Mouse (Mus musculus) forebrain, postnatal 0 days (tissue): Measurements from ENCODE around the gene Slfn14. TPM values are rescaled to one million over a fixed set of nuclear protein-coding genes. Genes with fewer than 3 reads are reported as not detected.
A peak's percentile ranks its signal among the peaks of the same experiment; 100 is the strongest.

Source experiments
- ATAC-seq: fragments of 200-750 bp; cut with Nextera tagmentation; 2 replicates; pipeline ENCODE4 v1.8.0; 2017; ENCODE audit warnings: mild to moderate bottlenecking, moderate library complexity
- DNase-seq: peaks from one replicate; pipeline ENCODE4 v3.0.0-alpha.2; 2015
- H3K27ac ChIP-seq: fragments of 300-500 bp; sonication (generic); 2 replicates; pipeline ENCODE4 v1.5.1; 2014; ENCODE audit warnings: low read depth, mild to moderate bottlenecking, antibody characterized with exemption, low read length, moderate library complexity, mixed read lengths
- H3K27me3 ChIP-seq: fragments of 300-500 bp; sonication (generic); 2 replicates; pipeline ENCODE4 v1.6.1; 2014; ENCODE audit warnings: mild to moderate bottlenecking, low read length, mixed read lengths; ENCODE audit not compliant: insufficient read depth
- H3K36me3 ChIP-seq: fragments of 300-500 bp; sonication (generic); 2 replicates; pipeline ENCODE4 v1.6.1; 2014; ENCODE audit warnings: mild to moderate bottlenecking, moderate library complexity; ENCODE audit not compliant: insufficient read depth
- H3K4me1 ChIP-seq: fragments of 300-500 bp; sonication (generic); 2 replicates; pipeline ENCODE4 v1.6.1; 2014; ENCODE audit warnings: antibody characterized with exemption; ENCODE audit not compliant: insufficient read depth
- H3K4me2 ChIP-seq: fragments of 300-500 bp; sonication (generic); 2 replicates; pipeline ENCODE4 v1.6.1; 2014; ENCODE audit warnings: low read depth, mild to moderate bottlenecking, moderate library complexity
- H3K4me3 ChIP-seq: fragments of 300-500 bp; sonication (generic); 2 replicates; pipeline ENCODE4 v1.5.1; 2014; ENCODE audit warnings: low read depth, low read length, mixed read lengths
- H3K9ac ChIP-seq: fragments of 300-500 bp; sonication (generic); 2 replicates; pipeline ENCODE4 v1.6.1; 2014; ENCODE audit warnings: mild to moderate bottlenecking
- H3K9me3 ChIP-seq: fragments of 300-500 bp; sonication (generic); 2 replicates; pipeline ENCODE4 v1.6.1; 2016; ENCODE audit warnings: low read length
- CTCF ChIP-seq: sonication (generic); IDR thresholded peaks from 2 replicates; pipeline ENCODE4 v1.5.1; 2016; ENCODE audit warnings: antibody characterized with exemption, control low read depth, low read depth
- WGBS: fragments of 180-500 bp; shearing (Covaris S2); extraction: QIAGEN DNeasy Blood & Tissue Kit; methylation state at CpG from one replicate; pipeline ENCODE4 v1.1.7; 2014; 5-methylcytosine and 5-hydroxymethylcytosine counted together
- polyA plus RNA-seq: library from polyadenylated mRNA; unstranded; fragments of >200 nt; fragmentation: Nextera tagmentation; extraction: Ambion mirVana; gene quantifications from 2 replicates; pipeline ENCODE4 v1.2.1, GENCODE M21; 2015
- total RNA-seq: library from RNA; depleted of rRNA; stranded (reverse); fragments of >200 nt; gene quantifications from 2 replicates; pipeline ENCODE4 v1.2.3, GENCODE M21; 2014

The Slfn14 gene
- total and polyA plus RNA-seq, 2 experiments from 2014 or later = not detected

DNA sequence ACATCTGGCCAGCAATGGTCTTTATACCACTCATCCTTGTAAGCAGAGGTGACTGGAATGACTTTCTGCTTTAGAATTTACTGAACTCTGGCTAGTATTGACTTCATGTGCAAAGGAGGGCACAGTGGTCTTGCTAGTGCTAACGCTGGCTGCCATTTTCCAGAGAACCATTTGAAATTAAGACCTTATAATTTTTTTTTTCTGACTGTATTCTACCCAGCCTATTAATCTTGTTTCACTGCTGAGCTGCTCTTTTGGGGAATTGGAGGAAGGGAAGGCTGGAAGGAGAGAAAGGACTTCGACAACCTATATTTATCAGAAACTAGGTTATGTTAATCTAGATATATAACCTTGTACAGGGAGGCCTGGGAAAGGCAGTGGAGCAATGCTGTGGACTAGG, 18.0 kb upstream of the Slfn14 start:
- Histone ChIP-seq H3K9ac (peak overlapping the region; percentile 93; the same call in 1 of the 2 replicates), H3K36me3 (peaks cover 10% of the 10 kb centered on the region; the same call in 1 of the 2 replicates), H3K27me3 (no peaks in the 10 kb centered on the region), H3K4me2 (peak overlapping the region; percentile 52), H3K4me1 (peaks cover 16% of the 10 kb centered on the region; the same call in 1 of the 2 replicates), H3K27ac (no peak overlapping the region), H3K9me3 (no peaks in the 10 kb centered on the region), H3K4me3 (no peak overlapping the region)
- 86% methylated on average over 2 of the region's 2 CpGs for WGBS
- no peak for TF ChIP-seq CTCF
- DNase-seq = no peak
- no peak for ATAC-seq

DNA sequence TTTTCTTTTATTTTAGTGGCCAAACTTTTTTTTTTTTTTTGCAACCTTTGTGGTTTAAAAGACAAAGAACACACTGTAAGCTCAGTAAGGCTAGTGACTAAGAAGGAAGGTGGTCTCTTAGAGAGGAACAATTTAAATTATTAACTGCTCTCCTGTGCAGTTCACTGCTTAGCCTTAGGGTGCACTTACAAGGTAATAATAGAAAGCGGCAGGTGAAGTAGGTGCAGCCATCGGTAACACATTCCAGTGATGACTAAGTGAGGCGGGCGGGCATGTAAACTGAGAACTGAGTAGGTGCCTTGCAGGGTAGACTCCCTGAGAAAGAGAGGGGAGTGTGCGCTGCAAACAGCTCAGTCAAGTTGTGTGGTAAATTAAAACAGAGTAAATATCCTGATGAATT, 17.2 kb upstream of the Slfn14 start:
- H3K36me3 ChIP-seq = peaks cover 8% of the 10 kb centered on the region; the same call in 1 of the 2 replicates
- peak overlapping the region; percentile 52 for H3K4me2 ChIP-seq
- H3K27me3 ChIP-seq = no peaks in the 10 kb centered on the region
- DNase-seq (no peak), ATAC-seq (no peak)
- no peak for TF ChIP-seq CTCF
- H3K27ac ChIP-seq = no peak overlapping the region
- 64% methylated on average over 5 of the region's 5 CpGs for WGBS
- H3K4me3 ChIP-seq = peak overlapping the region; percentile 98
- H3K9me3 ChIP-seq = no peaks in the 10 kb centered on the region
- H3K9ac ChIP-seq = peak overlapping the region; percentile 93
- peaks cover 16% of the 10 kb centered on the region; the same call in 1 of the 2 replicates for H3K4me1 ChIP-seq

DNA sequence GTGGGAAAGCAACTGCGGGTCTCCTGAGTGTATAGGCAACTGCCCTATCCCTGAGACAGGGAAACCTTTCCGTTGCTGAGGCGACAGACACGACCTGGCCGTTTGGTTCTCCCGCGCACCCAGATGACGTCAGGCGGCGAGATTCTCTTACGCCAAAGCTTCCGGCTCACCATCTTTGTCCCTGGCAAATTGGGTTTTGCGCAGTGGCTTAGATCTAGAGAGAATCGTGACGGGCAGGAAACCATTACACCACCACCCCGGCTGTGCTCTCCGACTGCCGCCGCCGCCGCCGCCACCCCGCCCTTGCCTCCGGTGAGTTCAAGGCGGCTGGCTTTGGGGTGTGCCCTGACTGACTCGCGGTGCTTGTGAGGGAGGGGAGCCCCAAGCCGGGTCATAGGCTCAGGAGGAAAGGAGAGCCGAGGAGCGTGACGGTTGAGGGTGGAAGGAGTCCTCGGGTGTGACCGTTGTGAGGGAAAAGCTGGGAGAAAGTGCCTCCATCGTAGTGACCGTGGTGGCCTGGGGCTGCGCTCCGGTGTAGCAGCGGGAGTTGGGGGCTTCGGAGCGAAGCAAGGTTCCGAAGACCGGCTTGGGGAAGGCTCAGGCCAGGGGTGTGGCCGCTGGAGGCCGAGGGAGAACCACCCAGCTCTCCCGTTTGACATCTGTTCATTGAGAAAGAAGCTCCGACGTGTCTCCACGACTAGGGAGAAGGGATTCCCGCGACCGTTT, 16.2 kb upstream of the Slfn14 start, which contains the start of gene Pex12:
Gene Pex12, minus strand, starts transcription at position 61 of the 726 bp plus-strand sequence.
- peak within 1 kb of the TSS; percentile 98 for H3K27ac ChIP-seq
- no peaks in the 10 kb centered on the region for H3K36me3 ChIP-seq
- H3K4me2 ChIP-seq = peak within 1 kb of the TSS; percentile 52
- DNase-seq = peak; percentile 98
- ATAC-seq = peak; percentile 86
- peak within 1 kb of the TSS; percentile 98 for H3K4me3 ChIP-seq
- peaks cover 23% of the 10 kb centered on the region for H3K4me1 ChIP-seq
- no peaks in the 10 kb centered on the region for H3K9me3 ChIP-seq
- H3K9ac ChIP-seq = peak within 1 kb of the TSS; percentile 93
- TF ChIP-seq CTCF = no peak
- WGBS = under 1% methylated on average over 51 of the region's 51 CpGs
- H3K27me3 ChIP-seq = no peaks in the 10 kb centered on the region

- H3K4me1 ChIP-seq = peaks cover 23% of the 10 kb centered on the region
- 7% methylated on average over 10 of the region's 10 CpGs for WGBS
- no peak for ATAC-seq
- peak overlapping the region; percentile 98 for H3K4me3 ChIP-seq
- peak overlapping the region; percentile 98 for H3K27ac ChIP-seq
- H3K9ac ChIP-seq = peak overlapping the region; percentile 93
- no peaks in the 10 kb centered on the region for H3K27me3 ChIP-seq
- no peaks in the 10 kb centered on the region for H3K36me3 ChIP-seq
- peak; percentile 34; the same call in 1 of the 2 replicates for TF ChIP-seq CTCF
- H3K9me3 ChIP-seq = no peaks in the 10 kb centered on the region
- DNase-seq = no peak
- H3K4me2 ChIP-seq = peak overlapping the region; percentile 52
Observed at GRCm38 (mm10) chr11:83302124-83302523, 15.6 kb upstream of the Slfn14 start.

DNA sequence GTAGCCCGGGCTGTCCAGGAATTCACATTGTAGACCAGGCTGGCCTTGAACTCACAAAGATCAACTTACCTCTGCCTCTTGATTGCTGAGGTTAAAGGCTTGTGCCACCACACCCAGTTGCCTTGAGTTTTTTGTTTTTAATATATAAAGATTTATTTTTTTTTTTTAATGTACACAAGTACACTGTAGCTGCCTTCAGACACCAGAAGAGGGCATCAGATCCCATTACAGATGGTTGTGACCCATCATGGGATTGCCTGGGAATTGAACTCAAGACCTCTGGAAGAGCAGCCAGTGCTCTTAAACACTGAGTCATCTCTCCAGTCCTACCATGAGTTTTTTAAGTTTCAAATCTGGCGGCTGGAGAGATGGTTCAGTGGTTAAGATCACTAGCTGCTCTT, 14.9 kb upstream of the Slfn14 start:
- Histone ChIP-seq H3K4me3 (no peak overlapping the region), H3K4me2 (no peak overlapping the region), H3K27me3 (no peaks in the 10 kb centered on the region), H3K9me3 (no peaks in the 10 kb centered on the region), H3K36me3 (no peaks in the 10 kb centered on the region), H3K4me1 (peaks cover 23% of the 10 kb centered on the region), H3K9ac (no peak overlapping the region), H3K27ac (no peak overlapping the region)
- DNase-seq (no peak), ATAC-seq (no peak)
- 67% methylated on average over 2 of the region's 2 CpGs for WGBS
- 0 out of 2 replicates have a peak, but pooled peaks have one; percentile 6 for TF ChIP-seq CTCF

GRCm38 (mm10) chr11:83299724-83300123, 13.2 kb upstream of the Slfn14 start:
- Histone ChIP-seq H3K4me1 (peaks cover 19% of the 10 kb centered on the region), H3K27me3 (no peaks in the 10 kb centered on the region), H3K4me2 (no peak overlapping the region), H3K27ac (no peak overlapping the region), H3K36me3 (peaks cover 9% of the 10 kb centered on the region; the same call in 1 of the 2 replicates), H3K4me3 (no peak overlapping the region), H3K9me3 (no peaks in the 10 kb centered on the region), H3K9ac (no peak overlapping the region)
- ATAC-seq = no peak
- no peak for TF ChIP-seq CTCF
- 92% methylated on average over 9 of the region's 9 CpGs for WGBS
- DNase-seq = no peak
